Mouse (Mus musculus) megakaryocyte, adult 5-6 weeks (primary cell): ENCODE data around the gene Extl2. TPM values are rescaled to one million over a fixed set of nuclear protein-coding genes. Genes with fewer than 3 reads are reported as not detected.

Experiments used
- ATAC-seq: 2 replicates; pipeline ENCODE4 v1.8.0; 2016; ENCODE audit warnings: mild to moderate bottlenecking, inconsistent platforms; ENCODE audit not compliant: poor library complexity, severe bottlenecking
- total RNA-seq, 2 experiments: library from RNA; stranded (forward) in 1 of 2; stranded (reverse) in 1 of 2; fragments of 153-499, 151-499 nt in 1 of 2; fragments of 221-1000, 200-1000 nt in 1 of 2; gene quantifications; 2 replicates each; pipeline versions ENCODE4 v1.2.3 to v1.2.4; 2015 to 2017

Gene Extl2
- total RNA-seq (2015), result 9.0 and 9.9 TPM in 2 replicates
- 6.7 and 9.5 TPM in 2 replicates for total RNA-seq (2017)

- ATAC-seq, result peak; percentile 62
Measured at GRCm38 (mm10) chr3:116006978-116007940, at the start of gene Extl2, which contains the start of gene Slc30a7. Gene Extl2, plus strand, starts transcription at chr3:116007462. Gene Slc30a7, minus strand, starts transcription at chr3:116007406.

GRCm38 (mm10) chr3:115961311-115962027 is 45.8 kb upstream of the Extl2 start:
- ATAC-seq, result no peak

- ATAC-seq, result no peak
Measured at GRCm38 (mm10) chr3:115962028-115962415, 45.2 kb upstream of the Extl2 start.

GRCm38 (mm10) chr3:115963597-115963996 is 43.7 kb upstream of the Extl2 start:
- ATAC-seq, result no peak

- ATAC-seq, result no peak
Measured at GRCm38 (mm10) chr3:115964071-115964470, 43.2 kb upstream of the Extl2 start.

- no peak for ATAC-seq
Measured at GRCm38 (mm10) chr3:115968745-115969530, 38.3 kb upstream of the Extl2 start.

- ATAC-seq, result no peak
Measured at GRCm38 (mm10) chr3:115971045-115971785, 36.0 kb upstream of the Extl2 start.

- peak; percentile 15; the same call in 1 of the 2 replicates for ATAC-seq
Measured at GRCm38 (mm10) chr3:115971891-115972646, 35.2 kb upstream of the Extl2 start.

GRCm38 (mm10) chr3:115974228-115974627 is 33.0 kb upstream of the Extl2 start:
- peak; percentile 51 for ATAC-seq

GRCm38 (mm10) chr3:115974995-115975394 is 32.3 kb upstream of the Extl2 start:
- ATAC-seq, result no peak

GRCm38 (mm10) chr3:115979000-115979399 is 28.3 kb upstream of the Extl2 start:
- ATAC-seq, result peak; percentile 43; the same call in 1 of the 2 replicates

GRCm38 (mm10) chr3:115983217-115983616 is 24.0 kb upstream of the Extl2 start:
- ATAC-seq, result no peak

- ATAC-seq, result no peak
Measured at GRCm38 (mm10) chr3:115984653-115985052, 22.6 kb upstream of the Extl2 start.

GRCm38 (mm10) chr3:115985183-115985892 is 21.9 kb upstream of the Extl2 start:
- peak; percentile 88 for ATAC-seq

GRCm38 (mm10) chr3:115992103-115992502 is 15.2 kb upstream of the Extl2 start:
- no peak for ATAC-seq

- ATAC-seq, result no peak
Measured at GRCm38 (mm10) chr3:115992588-115992987, 14.7 kb upstream of the Extl2 start.

- no peak for ATAC-seq
Measured at GRCm38 (mm10) chr3:115993025-115993424, 14.2 kb upstream of the Extl2 start.

- ATAC-seq, result peak; percentile 57; the same call in 1 of the 2 replicates
Measured at GRCm38 (mm10) chr3:115996929-115997328, 10.3 kb upstream of the Extl2 start.
